Mouse (Mus musculus): ENCODE measurements around the gene Plekha4. TPM values are rescaled to one million over a fixed set of nuclear protein-coding genes. Genes with fewer than 3 reads are reported as not detected.
"Not testable (repeated sequence)": the region's sequence is repeated elsewhere in the genome, so short reads cannot be mapped to it uniquely, and the experiment has no call there.

The Plekha4 gene
- polyA plus RNA-seq, 1 experiment = 12.9 TPM

- Histone ChIP-seq H3K27me3 (ENCODE audit: control insufficient read depth, insufficient read depth, low read length) (no peaks in the 10 kb centered on the region), H3K36me3 (ENCODE audit: control insufficient read depth, insufficient read depth, low read length) (no peaks in the 10 kb centered on the region), H3K4me1 (ENCODE audit: control insufficient read depth, insufficient read depth, low read length) (peaks cover 14% of the 10 kb centered on the region), H3K4me3 (ENCODE audit: control insufficient read depth, low read depth, low read length) (peak within 1 kb of the TSS; percentile 98), H3K27ac (ENCODE audit: control insufficient read depth, insufficient read depth, low read depth, low read length) (peak within 1 kb of the TSS; percentile 97)
- TF ChIP-seq POLR2A (IDR thresholded peaks at IDR 0.05; ENCODE audit: control insufficient read depth, low read depth, low read length) = no peak
Measured at GRCm38 (mm10) chr7:45509912-45510787, 16.0 kb upstream of the Plekha4 start, which contains the start of gene Nucb1. Nucb1 (minus strand) TSS chr7:45510406.

- TF ChIP-seq POLR2A (IDR thresholded peaks at IDR 0.05; ENCODE audit: control insufficient read depth, low read depth, low read length) (no peak; the same call in 1 of the 2 replicates), CTCF (IDR thresholded peaks at IDR 0.05; ENCODE audit: control insufficient read depth, insufficient read depth, insufficient replicate concordance, low read depth, low read length) (no peak)
- H3K27ac ChIP-seq (ENCODE audit: control insufficient read depth, insufficient read depth, low read depth, low read length) = peak overlapping the region; percentile 77
- H3K4me3 ChIP-seq (ENCODE audit: control insufficient read depth, low read depth, low read length) = peak overlapping the region; percentile 84
- H3K4me1 ChIP-seq (ENCODE audit: control insufficient read depth, insufficient read depth, low read length) = peaks cover 13% of the 10 kb centered on the region
- H3K36me3 ChIP-seq (ENCODE audit: control insufficient read depth, insufficient read depth, low read length) = no peaks in the 10 kb centered on the region
- H3K27me3 ChIP-seq (ENCODE audit: control insufficient read depth, insufficient read depth, low read length) = no peaks in the 10 kb centered on the region
Measured at GRCm38 (mm10) chr7:45514411-45514810, 11.7 kb upstream of the Plekha4 start.

GRCm38 (mm10) chr7:45515436-45515835 is 10.7 kb upstream of the Plekha4 start:
- TF ChIP-seq CTCF (IDR thresholded peaks at IDR 0.05; ENCODE audit: control insufficient read depth, insufficient read depth, insufficient replicate concordance, low read depth, low read length) = no peak
- TF ChIP-seq POLR2A (IDR thresholded peaks at IDR 0.05; ENCODE audit: control insufficient read depth, low read depth, low read length) = 0 out of 2 replicates have a peak, but pooled peaks have one; percentile 13
- H3K4me3 ChIP-seq (ENCODE audit: control insufficient read depth, low read depth, low read length) = peak overlapping the region; percentile 84
- H3K27me3 ChIP-seq (ENCODE audit: control insufficient read depth, insufficient read depth, low read length) = no peaks in the 10 kb centered on the region
- H3K36me3 ChIP-seq (ENCODE audit: control insufficient read depth, insufficient read depth, low read length) = no peaks in the 10 kb centered on the region
- H3K4me1 ChIP-seq (ENCODE audit: control insufficient read depth, insufficient read depth, low read length) = peaks cover 5% of the 10 kb centered on the region; the same call in 1 of the 2 replicates
- no peak overlapping the region for H3K27ac ChIP-seq (ENCODE audit: control insufficient read depth, insufficient read depth, low read depth, low read length)

GRCm38 (mm10) chr7:45516846-45517245 is 9.3 kb upstream of the Plekha4 start:
- peak overlapping the region; percentile 84 for H3K4me3 ChIP-seq (ENCODE audit: control insufficient read depth, low read depth, low read length)
- not testable (repeated sequence) for H3K27ac ChIP-seq (ENCODE audit: control insufficient read depth, insufficient read depth, low read depth, low read length); H3K27me3 ChIP-seq (ENCODE audit: control insufficient read depth, insufficient read depth, low read length); H3K36me3 ChIP-seq (ENCODE audit: control insufficient read depth, insufficient read depth, low read length); H3K4me1 ChIP-seq (ENCODE audit: control insufficient read depth, insufficient read depth, low read length)

GRCm38 (mm10) chr7:45518618-45519017 is 7.5 kb upstream of the Plekha4 start:
- Histone ChIP-seq H3K27me3 (ENCODE audit: control insufficient read depth, insufficient read depth, low read length) (no peaks in the 10 kb centered on the region), H3K4me3 (ENCODE audit: control insufficient read depth, low read depth, low read length) (peak overlapping the region; percentile 78), H3K4me1 (ENCODE audit: control insufficient read depth, insufficient read depth, low read length) (peaks cover 6% of the 10 kb centered on the region; the same call in 1 of the 2 replicates), H3K27ac (ENCODE audit: control insufficient read depth, insufficient read depth, low read depth, low read length) (no peak overlapping the region), H3K36me3 (ENCODE audit: control insufficient read depth, insufficient read depth, low read length) (no peaks in the 10 kb centered on the region)
- TF ChIP-seq CTCF (IDR thresholded peaks at IDR 0.05; ENCODE audit: control insufficient read depth, insufficient read depth, insufficient replicate concordance, low read depth, low read length) = 0 out of 2 replicates have a peak, but pooled peaks have one; percentile 9
- no peak; the same call in 1 of the 2 replicates for TF ChIP-seq POLR2A (IDR thresholded peaks at IDR 0.05; ENCODE audit: control insufficient read depth, low read depth, low read length)

GRCm38 (mm10) chr7:45519345-45520120 is 6.6 kb upstream of the Plekha4 start:
- no peak overlapping the region for H3K27ac ChIP-seq (ENCODE audit: control insufficient read depth, insufficient read depth, low read depth, low read length)
- TF ChIP-seq POLR2A (IDR thresholded peaks at IDR 0.05; ENCODE audit: control insufficient read depth, low read depth, low read length) = no peak
- no peak for TF ChIP-seq CTCF (IDR thresholded peaks at IDR 0.05; ENCODE audit: control insufficient read depth, insufficient read depth, insufficient replicate concordance, low read depth, low read length)
- peak overlapping the region; percentile 78 for H3K4me3 ChIP-seq (ENCODE audit: control insufficient read depth, low read depth, low read length)
- peaks cover 10% of the 10 kb centered on the region; the same call in 1 of the 2 replicates for H3K4me1 ChIP-seq (ENCODE audit: control insufficient read depth, insufficient read depth, low read length)
- no peaks in the 10 kb centered on the region for H3K27me3 ChIP-seq (ENCODE audit: control insufficient read depth, insufficient read depth, low read length)
- H3K36me3 ChIP-seq (ENCODE audit: control insufficient read depth, insufficient read depth, low read length) = no peaks in the 10 kb centered on the region

- H3K27me3 ChIP-seq (ENCODE audit: control insufficient read depth, insufficient read depth, low read length) = no peaks in the 10 kb centered on the region
- H3K36me3 ChIP-seq (ENCODE audit: control insufficient read depth, insufficient read depth, low read length) = no peaks in the 10 kb centered on the region
- H3K27ac ChIP-seq (ENCODE audit: control insufficient read depth, insufficient read depth, low read depth, low read length) = no peak overlapping the region
- no peak for TF ChIP-seq POLR2A (IDR thresholded peaks at IDR 0.05; ENCODE audit: control insufficient read depth, low read depth, low read length)
- no peak for TF ChIP-seq CTCF (IDR thresholded peaks at IDR 0.05; ENCODE audit: control insufficient read depth, insufficient read depth, insufficient replicate concordance, low read depth, low read length)
- peak overlapping the region; percentile 10; the same call in 1 of the 2 replicates for H3K4me3 ChIP-seq (ENCODE audit: control insufficient read depth, low read depth, low read length)
- peaks cover 15% of the 10 kb centered on the region; the same call in 1 of the 2 replicates for H3K4me1 ChIP-seq (ENCODE audit: control insufficient read depth, insufficient read depth, low read length)
Measured at GRCm38 (mm10) chr7:45520605-45521004, 5.5 kb upstream of the Plekha4 start.

All from testis, adult 2 months (tissue).